Mouse (Mus musculus) skeletal muscle tissue, postnatal 0 days (tissue): Measurements from ENCODE around the gene Gm28576. TPM values are rescaled to one million over a fixed set of nuclear protein-coding genes. Genes with fewer than 3 reads are reported as not detected.

Experiments
- polyA plus RNA-seq: library from polyadenylated mRNA; unstranded; fragments of >200 nt; fragmentation: Nextera tagmentation; extraction: Ambion mirVana; gene quantifications from 2 replicates; pipeline ENCODE4 v1.2.1, GENCODE M21; 2015

Gm28576 gene
- polyA plus RNA-seq, result not detected in 2 replicates

GRCm38 (mm10) chrY:7722641-7723040 is at the start of gene Gm28576:
Gene Gm28576, plus strand, starts transcription at chrY:7722941.

Other genes with a start within 250 kb of the Gm28576 start
- not detected in 2 replicates for gene Gm20826, start 84.5 kb upstream of the Gm28576 start, polyA plus RNA-seq